Mouse (Mus musculus) urinary bladder, adult 2 months (tissue): ENCODE data around the gene Slc35f2. TPM values are rescaled to one million over a fixed set of nuclear protein-coding genes. Genes with fewer than 3 reads are reported as not detected.

Experiments used
- DNase-seq: peaks from one replicate; pipeline ENCODE4 v3.0.0; 2022; ENCODE audit warnings: low spot score
- polyA plus RNA-seq: library from polyadenylated mRNA; depleted of rRNA; stranded (reverse); fragments of >200 nt; gene quantifications from 2 replicates; pipeline ENCODE4 v1.2.3, GENCODE M21; 2012; rRNA removed

Gene Slc35f2
- 6.5 and 7.0 TPM in 2 replicates for polyA plus RNA-seq

DNA sequence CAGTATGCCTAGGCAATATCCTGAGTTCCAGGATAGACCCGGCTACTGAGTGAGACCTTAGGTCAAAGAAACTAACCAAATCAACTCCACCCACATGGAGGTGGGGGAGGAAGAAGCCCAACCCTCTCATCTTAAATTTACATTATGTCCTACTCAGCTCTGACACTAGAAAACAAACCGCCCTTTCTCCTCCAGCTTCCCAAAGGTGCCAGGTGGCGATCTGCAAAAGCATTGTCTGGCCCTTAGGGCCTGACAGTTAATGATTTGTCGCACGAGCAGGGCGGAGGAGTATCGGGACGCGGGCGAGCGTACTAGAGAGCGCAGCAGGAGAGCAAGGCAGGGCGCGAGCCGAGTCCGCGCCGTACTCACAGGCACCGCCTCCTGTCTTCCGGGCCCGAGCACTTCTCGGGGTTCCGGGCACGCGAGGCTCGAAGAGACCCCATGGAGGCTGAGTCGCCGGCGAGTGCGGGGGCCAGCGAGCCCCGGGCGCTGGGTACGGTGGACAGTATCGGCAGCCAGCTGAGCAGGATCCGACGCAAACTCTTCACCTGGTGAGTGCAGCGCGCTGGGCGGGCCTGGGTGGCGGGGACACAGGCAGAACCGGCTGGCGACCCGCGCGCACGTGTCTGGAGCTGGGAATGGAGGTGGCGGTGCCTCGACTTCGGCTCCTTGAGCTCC is at the start of gene Slc35f2:
Gene Slc35f2, plus strand, starts transcription at position 195 of the 678 bp plus-strand sequence.
- DNase-seq = peak; percentile 44

DNA sequence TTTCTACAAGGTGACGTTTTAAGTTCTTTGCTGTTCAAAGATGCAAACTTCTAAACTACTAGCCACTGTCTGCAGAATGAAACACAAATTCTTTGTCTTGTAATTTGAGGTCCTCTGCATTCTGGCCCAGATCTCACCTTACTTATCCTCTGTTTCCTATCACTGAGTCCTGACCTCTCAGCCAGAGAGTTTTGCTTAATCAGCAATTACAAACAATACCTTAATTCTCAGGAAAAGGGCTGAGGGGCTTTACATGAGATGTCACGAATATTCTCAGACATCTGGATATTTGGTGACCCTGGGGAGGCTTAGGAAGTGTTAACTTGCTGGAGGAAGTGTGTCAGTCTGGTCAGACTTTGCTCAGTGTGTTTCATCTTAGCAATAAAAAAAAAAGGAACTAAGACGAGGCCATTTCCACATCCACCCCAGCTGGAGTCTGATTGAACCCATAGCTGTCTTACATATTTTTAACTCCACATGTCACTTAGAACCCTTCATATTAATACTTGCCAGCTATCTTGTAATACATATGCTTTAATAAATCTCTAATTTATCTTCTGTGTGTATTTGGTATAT is 30.4 kb upstream of the Slc35f2 start:
- DNase-seq = no peak

DNA sequence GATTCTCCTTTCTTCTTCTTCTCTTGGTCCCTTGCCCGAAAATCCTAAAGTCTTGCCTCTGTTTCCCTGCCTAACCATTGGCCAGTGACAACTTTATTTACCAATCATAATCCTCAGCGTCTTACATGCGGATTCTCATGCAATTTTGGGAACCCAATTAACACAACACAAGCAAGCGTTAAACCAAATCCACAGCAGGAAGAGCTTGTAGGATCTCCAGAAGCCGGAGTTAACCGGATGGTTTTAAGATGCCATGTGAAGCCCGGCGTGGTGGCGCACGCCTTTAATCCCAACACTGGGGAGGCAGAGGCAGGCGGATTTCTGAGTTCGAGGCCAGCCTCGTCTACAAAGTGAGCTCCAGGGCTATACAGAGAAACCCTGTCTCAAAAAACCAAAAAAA is 20.9 kb upstream of the Slc35f2 start:
- DNase-seq = no peak

DNA sequence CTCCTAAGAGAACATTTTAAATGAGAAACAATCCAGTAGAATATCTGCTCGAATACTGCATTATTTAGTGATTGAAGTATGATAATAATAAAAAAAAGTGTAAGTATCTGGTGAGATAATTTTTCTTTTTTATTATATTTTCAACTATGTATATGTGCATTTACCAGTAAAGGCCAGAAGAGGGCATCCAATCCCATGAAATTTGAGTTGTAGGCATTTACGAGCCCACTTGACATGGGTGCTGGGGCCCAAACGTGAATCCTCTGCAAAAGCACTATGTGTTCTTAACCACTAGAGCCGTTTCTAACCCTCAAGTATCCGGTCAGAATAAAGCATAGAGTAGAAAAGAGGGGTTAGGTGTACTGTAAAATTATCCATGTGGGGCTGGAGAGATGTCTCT is 20.4 kb upstream of the Slc35f2 start:
- no peak for DNase-seq

DNA sequence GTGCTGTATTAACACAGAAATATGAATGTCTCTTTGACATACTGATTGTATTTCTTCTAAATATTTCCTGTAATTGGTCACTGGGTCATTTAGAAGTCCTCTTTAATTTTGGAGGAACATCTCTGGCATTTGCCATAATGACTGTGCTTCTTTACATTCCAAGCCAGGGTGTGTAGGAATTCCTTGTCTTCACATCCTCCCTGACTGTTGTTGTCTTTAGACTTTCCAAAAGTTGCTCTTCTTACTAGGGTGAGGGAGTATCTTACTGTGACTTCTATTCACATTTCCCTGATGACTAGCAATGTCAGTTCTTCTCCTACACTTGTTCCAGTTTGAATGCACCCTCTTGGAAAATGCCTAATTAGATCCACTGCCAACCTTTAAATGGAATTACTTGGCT is 16.5 kb upstream of the Slc35f2 start:
- no peak for DNase-seq

DNA sequence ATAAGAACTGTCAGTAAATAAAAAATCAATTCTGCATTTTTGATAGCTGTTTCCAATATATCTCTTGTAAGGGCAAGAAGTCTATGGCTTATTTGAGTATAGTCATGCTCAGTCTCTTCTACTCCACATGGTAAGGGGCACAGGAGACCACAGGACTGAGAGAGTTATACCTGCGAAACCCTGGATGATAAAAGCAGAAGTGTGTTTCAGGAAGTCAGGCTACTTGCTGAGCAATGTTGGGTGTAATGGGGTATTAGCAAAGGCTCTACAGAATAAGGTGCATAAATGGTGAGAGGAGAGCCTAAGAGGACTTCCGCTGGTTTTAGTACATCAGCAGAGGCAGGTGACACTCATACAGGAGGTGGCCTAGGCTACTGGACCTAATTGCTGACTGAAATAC is 13.2 kb upstream of the Slc35f2 start:
- no peak for DNase-seq

DNA sequence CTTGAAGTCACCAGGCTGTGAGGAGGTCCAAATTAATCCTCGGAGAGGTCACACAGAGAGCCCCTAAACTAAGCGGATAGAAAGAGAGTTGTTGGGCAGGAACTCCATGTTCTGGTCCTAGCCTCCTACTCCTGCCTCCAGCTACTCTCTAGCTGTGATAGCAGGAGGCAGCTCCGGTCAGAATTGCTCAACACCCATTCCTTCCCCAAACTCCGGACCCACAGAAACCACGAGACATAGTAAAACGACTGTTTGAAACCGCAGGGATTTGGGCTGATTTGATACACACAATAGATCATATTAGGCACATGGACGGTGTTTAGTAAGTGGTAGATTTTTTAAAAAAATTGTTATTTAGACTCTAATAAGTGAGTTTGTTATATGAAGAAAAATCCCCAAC is 6.6 kb upstream of the Slc35f2 start:
- no peak for DNase-seq

DNA sequence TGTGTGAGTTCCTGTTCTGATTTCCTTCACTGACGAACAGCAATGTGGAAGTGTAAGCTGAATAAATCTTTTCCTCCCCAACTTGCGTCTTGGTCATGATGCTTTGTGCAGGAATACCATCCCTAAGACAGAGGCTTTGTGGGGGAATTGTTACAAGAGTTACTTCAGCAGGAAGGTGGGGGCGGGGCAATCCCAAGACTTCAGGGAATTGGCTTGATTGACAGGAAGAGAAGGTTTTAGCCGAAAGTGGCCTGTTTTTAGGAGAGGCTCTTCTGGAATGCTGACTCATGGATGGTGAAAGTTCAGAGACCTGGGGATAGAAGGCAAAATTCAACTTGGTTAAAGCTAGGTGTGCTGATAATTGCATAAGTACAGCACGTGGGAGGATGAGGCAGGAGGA is 2.9 kb upstream of the Slc35f2 start:
- DNase-seq = no peak

DNA sequence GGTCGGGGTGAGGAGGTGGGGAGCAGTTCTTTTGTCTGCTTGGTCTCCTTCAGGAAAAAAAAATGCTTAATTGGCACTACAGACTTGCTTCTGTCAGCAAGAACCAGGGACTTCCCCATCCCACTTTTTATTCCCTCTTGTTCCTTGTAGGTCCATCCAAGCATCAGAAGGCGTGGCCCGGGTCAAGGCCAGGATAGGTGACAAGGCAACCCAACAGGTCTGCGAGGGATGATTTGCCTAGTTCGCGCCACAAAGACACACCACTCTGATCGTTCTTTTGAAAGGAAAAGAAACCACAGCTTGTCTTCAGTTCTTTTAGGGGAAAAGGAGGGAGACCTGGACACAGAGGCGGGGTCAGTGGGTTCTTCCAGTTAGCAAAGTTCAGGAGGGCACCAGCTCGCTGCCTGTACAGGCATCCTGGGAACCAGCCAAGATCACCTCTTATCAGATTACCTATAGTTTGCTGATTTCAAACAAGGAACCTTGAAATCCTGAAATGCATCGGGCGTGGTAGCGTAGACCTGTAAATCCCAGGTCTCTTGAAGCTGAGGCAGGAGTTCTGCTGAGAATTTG is 481 bp upstream of the Slc35f2 start:
- peak; percentile 20 for DNase-seq

DNA sequence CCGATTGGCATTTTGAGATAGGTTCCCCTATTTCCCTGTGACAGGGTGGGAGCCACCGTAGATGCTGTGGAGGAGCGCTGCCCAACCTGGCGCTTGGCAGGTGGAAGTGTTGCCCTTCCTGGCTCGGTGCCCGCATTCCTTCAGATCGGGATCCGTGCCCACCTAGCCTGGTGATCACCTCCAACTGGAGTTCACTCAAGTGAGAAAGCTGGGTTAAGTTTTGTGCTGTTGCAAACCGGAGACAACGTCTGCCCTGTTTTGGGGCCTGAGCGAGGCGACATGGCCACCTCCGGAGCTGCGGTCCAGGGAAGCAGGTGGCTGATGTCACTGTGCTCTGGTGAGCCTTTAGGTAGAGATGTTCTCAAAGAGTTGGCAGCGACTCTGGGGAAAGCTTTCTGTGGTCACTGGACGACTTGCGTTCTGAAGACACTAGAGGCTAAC is 803 bp downstream of the Slc35f2 start:
- DNase-seq = peak; percentile 24

DNA sequence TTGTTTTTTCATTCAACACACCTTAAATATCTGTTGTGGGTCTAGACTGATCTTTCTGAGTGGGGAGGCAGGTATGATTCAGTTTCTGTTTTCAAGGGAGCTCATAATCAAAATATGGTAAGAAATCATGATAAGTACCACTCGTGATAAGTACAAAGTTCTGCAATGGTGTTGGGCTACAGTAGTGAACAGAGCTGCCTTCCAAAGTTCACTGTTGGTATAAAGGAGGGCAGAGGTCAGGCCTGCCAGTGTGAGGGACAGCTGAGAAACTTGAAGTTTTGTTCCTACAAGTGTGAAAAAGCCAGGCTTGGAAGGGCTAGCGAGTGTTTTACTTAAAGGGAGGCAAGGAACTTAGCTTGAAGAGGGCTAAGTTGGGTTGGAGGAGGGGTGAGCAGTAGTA is 4.2 kb downstream of the Slc35f2 start:
- DNase-seq = no peak

DNA sequence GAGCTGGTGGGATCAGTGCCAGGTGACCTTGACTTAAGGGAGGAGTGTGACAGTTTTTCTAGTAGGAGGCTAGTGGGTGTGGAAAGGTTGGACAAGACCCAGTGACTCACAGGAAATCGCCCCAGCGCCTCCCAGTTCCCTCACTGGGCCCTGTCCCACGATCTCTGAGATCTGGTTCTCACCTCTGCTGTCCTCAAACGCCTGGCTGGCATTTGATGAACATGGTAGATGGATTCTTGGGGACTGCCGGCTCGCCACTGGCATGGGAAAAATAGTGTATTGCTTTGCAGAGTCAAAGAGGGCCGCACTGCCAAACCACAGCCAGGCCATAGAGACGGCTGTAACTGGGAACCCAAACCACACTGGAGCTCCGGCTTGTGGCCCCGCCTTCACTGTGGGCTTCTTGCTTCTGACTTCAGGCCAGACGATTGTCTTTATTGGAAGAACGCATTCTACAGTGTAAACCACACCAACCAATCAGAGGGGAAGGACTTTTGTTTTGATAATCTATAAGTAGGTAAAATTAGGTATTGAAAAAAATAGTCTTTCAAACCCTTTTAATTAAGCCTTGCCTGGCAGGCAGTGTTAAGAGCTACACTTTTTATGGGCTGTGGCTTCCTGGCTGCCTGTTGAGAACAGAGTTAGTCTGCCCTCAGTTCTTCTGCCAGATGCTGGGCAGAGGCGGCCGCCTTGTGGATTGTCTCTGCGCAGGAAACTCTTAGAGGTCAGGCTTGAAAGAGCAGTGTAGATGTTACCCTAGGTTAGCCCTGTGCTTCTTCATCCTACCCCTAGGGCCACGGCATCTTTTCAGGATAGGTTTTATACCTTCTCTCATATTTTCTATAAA is 15.4 kb downstream of the Slc35f2 start:
- DNase-seq = no peak

DNA sequence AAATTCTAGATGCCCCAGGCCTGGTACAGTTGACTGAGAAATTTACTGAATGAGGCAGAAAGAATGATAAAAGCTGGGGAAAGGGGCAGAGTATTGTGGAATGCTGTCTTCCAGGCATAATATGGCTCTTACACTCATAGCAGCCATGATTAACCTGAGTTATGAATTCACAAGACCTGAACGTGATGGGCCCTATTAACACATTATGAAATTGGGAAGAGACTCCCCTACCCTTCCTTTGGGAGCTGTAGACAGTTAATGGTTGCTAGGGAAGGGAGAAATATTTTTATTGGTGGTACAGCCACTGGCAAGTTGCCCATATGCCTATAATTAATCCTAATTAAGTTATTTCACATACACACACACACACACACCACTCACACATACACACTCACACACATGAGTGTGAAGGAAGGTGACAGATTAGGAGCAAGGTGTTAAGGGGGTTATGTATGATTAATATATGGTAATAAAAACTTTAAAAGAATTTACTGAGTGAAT is 22.5 kb downstream of the Slc35f2 start:
- DNase-seq = no peak

DNA sequence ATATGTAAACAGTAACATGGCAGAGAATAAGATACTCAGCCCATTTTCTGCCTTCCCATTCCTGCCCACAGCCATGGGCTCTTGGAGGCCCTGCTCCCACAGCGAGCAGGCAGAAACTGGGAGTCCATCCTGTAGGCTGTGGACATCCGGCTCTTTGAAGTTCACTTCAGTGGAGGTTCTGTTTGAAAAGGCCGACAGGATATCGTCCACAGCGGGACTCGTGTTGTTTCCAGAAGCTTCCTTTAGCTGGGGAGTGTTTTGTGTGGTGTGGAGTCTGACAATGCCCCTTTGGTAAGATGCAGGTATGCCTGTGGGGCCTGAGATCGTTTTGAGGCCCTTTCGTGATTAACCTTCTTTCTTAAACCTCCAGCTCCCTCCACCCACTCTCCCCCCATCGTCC is 23.2 kb downstream of the Slc35f2 start:
- no peak for DNase-seq

DNA sequence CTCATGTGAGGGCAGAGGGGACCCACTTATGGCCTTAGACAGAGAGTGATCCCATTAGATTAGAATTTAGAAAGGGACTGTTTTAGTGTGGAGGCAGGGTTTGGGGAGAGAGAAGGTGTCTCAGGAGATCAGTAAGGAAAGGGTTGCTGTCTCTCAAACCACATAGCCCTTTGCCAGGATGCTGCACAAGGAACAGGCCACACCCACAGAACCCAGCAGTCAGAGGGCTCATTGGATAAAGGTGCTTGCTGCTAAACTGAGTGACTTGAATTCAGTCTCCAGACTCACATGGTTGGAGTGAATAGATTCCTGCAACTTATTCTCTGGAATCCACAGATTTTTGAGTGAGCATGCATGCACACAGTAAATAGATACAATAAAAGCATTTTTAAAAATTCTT is 24.0 kb downstream of the Slc35f2 start:
- DNase-seq = no peak

DNA sequence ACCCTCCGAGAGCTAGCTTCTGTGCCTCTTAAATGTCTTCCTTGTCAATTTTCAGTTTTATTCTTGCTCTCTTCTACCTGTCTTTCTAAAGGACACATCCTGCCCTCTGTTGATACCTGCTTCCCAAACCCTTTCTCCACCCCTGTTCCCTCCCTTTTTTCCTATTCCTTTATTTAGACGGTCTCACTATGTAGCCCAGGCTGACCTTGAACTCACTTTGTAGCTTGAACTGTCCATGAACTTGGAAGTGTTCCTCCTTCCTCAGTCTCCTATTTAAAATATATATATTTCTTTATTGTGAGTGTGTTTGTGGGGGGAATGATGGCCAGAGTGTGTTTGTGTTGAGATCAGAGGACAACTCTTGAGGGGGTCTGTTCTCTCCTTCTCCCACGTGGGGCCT is 25.0 kb downstream of the Slc35f2 start:
- DNase-seq = no peak

DNA sequence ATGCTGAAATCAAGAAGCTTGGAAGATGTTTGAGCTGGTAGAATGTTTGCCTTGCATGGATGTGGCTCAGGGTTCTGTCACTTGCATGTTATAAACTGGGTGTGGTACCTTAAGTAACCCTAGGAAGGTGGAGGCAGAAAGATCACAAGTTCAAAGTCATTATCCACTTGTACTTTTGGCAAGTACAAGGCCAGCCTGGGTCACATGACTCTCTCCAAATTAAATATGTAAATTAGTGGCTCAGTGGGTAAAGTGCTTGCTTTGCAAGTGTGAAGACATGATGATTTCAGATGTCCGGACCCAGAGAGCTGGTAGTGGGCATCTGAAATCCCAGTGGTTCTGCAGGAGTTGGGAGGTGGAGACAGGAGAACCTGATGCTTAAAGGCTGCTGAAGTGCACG is 25.8 kb downstream of the Slc35f2 start:
- DNase-seq = no peak

DNA sequence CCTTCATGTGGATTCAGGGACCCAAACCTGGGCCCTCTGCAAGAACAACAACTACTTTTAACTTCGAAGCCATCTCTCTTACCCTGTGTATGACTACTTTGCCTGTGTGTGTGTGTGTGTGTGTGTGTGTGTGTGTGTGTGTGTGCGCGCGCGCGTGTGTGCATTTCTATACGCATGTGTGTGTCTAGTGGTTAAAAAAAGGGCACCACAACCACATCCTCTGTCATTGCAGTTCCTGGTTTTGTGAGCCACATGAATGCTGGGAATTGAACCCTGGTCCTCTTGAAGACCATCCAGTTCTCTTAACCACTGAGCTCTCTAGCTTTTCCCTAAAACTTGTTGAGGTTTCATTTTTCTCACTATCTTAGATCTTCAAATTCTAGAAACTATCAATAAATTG is 31.6 kb downstream of the Slc35f2 start:
- no peak for DNase-seq

DNA sequence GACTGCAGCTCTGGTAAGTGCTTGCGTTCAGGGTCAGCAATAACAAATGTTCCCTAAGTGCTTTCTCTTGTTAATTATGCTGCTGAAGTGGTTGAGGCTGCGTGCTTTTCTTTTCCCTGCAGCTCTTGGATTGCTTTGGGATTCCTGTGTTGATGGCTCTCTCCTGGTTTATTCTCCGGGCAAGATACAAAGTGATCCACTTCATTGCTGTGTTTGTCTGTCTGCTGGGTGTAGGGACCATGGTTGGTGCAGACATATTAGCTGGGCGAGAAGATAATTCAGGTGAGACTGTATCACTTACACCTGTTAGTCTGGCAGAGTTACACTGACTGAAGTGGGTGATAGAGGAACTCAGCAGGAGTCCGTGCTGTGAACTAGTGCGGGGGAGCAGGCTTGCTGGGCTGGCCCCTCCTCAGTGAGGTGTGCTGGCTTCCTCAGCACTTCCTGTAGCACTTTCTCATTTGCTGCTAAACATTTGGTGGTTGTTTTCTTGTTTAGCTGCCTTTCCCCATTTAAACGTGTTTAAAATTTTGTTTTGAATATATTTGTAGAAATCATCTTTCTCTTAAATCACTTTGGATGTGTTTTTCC is 35.3 kb downstream of the Slc35f2 start:
- no peak for DNase-seq

DNA sequence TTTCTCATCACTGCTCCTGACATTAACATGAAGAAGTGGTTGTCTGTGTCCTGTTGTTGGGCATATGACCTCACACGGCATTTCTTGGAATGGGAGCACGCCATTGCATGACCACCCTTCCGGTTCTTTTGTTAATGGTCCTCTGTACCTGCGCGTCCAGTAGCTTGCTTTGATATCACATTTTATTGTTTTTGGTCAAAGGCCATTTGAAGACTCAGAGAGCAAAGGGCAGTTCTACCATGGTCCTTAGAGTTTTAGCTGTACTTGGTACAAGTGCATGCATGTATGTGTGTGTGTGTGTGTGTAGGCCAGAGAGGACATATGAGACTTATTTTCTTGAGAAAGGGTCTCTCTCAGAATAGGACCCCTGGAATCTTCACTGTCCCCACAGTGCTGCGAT is 42.1 kb downstream of the Slc35f2 start:
- no peak for DNase-seq

DNA sequence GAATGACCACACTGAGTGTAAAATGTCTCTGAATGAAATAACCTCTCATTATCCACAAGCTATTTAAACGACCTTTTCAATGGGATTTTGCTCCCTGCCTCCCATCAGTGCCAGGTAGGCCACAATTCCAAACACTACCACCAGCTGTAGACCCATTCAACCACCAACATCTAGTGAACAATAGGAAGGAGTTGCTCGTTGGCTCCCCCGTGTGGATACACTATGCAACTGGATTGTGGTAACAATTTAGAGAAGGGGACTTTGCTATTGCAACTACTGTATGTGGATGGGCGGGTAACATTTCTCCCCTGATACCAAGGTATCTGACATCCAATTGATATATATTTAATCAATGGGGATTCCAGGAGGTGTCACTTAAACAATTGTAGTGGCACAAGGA is 47.4 kb downstream of the Slc35f2 start:
- DNase-seq = peak; percentile 34

DNA sequence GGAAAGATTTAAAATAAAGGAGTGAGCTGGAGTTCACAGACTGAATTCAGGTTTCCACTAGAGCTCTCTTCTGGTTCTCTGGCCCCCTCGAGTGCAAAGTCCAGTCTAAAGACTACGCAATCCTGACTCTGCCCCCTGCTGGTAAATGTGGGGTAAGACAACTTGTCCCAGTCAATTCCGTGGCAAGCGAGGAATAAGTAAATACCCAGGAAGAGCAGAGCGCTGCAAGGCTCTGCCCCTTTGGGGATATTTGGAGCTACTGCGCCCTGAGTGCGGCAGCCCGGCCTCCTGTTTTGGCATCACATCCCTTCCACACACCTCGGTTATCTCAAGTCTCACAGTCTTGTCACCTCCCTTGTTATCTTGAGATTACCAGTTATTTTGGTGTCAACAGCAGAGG is 54.0 kb downstream of the Slc35f2 start:
- no peak for DNase-seq
